Mouse (Mus musculus): Measurements from ENCODE around the gene Cit.

- TF ChIP-seq CTCF (IDR thresholded peaks at IDR 0.05; ENCODE audit: borderline replicate concordance, insufficient read depth, low read depth, low read length) (no peak), POLR2A (IDR thresholded peaks at IDR 0.05; ENCODE audit: borderline replicate concordance, insufficient read depth, low read length) (no peak)
These were observed 173.7 kb downstream of the Cit start for GRCm38 (mm10) chr5:116018784-116019183.
